Mouse (Mus musculus): ENCODE results near the gene Dcx. TPM values are rescaled to one million over a fixed set of nuclear protein-coding genes. Genes with fewer than 3 reads are reported as not detected.

Gene Dcx
- polyA plus RNA-seq, 1 experiment from 2014 or later: 348 TPM

Small RNAs within 50 kb of the gene (microRNA-seq; reads per million reads assigned to microRNA genes)
- gene Gm47298: not detected

Other genes with a start within 250 kb of the Dcx start
- 2.5 and 2.6 TPM in 2 replicates for gene Capn6, start 105.9 kb downstream of the Dcx start, polyA plus RNA-seq (2014; fragmentation: Nextera tagmentation; extraction: Ambion mirVana)
- 5.5 and 5.9 TPM in 2 replicates for gene A730046J19Rik, start 220.4 kb upstream of the Dcx start, polyA plus RNA-seq (2014; fragmentation: Nextera tagmentation; extraction: Ambion mirVana)